In the genomic region with DNA sequence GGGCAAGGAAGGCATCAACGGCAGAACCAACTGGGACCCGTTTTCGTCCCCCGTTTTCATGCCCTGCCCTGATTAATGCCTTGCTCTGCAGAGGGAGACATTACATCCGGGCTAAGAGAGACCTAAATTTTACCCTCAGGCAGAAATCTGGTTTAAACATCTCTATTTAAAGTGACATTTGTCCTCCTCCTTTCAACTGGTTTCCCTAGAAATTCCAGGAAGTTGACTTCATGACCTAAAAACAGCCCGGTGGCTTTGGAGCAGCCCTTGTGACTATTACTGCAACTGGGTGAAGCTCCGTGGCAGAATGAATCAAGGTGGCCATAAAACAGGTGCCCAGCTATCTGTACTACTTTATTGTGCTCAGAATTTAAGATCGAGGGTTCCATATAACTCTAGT, we compare ENCODE assay signal across 13 mouse cellular contexts. TPM values are rescaled to one million over a fixed set of nuclear protein-coding genes. Genes with fewer than 3 reads are reported as not detected.
DNase-seq lines count a peak whose midpoint lies in the region; ATAC-seq and TF ChIP-seq lines count a peak whose summit lies in the region.
"Had no signal": no experiment of that assay in that cellular context is flagged by ENCODE, and none has a peak within 500 bp of the region (broad histone marks: within the 10 kb centered on the region; RNA-seq: fewer than 3 reads in every experiment).

No protein-coding gene starts in this region.

- no peaks in the 10 kb centered on the region for H3K27me3 ChIP-seq in intestine, embryonic 16.5 days (replicated peaks; ENCODE audit: control insufficient read depth, insufficient read depth, low read length)
- H3K27me3 ChIP-seq in intestine, embryonic 15.5 days (replicated peaks): no peaks in the 10 kb centered on the region
- no peaks in the 10 kb centered on the region for H3K27me3 ChIP-seq in embryonic facial prominence, embryonic 12.5 days
- H3K27me3 ChIP-seq in heart, embryonic 13.5 days (replicated peaks): no peaks in the 10 kb centered on the region
- H3K27me3 ChIP-seq in midbrain, embryonic 12.5 days: 0 out of 2 replicates have a peak, but pooled peaks cover 4% of the 10 kb centered on the region
- H3K27me3 ChIP-seq: forebrain, embryonic 13.5 days had no signal

- no peak for TF ChIP-seq CTCF in left cerebral cortex, adult 2 months (IDR thresholded peaks at IDR 0.05)

- peaks cover 29% of the 10 kb centered on the region for H3K4me1 ChIP-seq in intestine, embryonic 16.5 days (ENCODE audit: control insufficient read depth, insufficient read depth, low read length)
- peaks cover 21% of the 10 kb centered on the region for H3K4me1 ChIP-seq in intestine, embryonic 15.5 days (replicated peaks)
- peaks cover 63% of the 10 kb centered on the region for H3K4me1 ChIP-seq in embryonic facial prominence, embryonic 12.5 days
- peaks cover 82% of the 10 kb centered on the region for H3K4me1 ChIP-seq in heart, embryonic 13.5 days
- H3K4me1 ChIP-seq in midbrain, embryonic 12.5 days: peaks cover 57% of the 10 kb centered on the region

- no peak for DNase-seq in left cerebral cortex, adult 2 months (ENCODE audit: extremely low spot score in 1 of 2, low spot score in 2 of 2)
- no peak for DNase-seq in retina, embryonic 14.5 days (ENCODE audit: low spot score)
- no peak for DNase-seq in layer of hippocampus, adult 18-20 months (ENCODE audit: low spot score in 2 of 2)
- DNase-seq: cerebellum, postnatal 10 days; lung, embryonic 14.5 days; thymus, adult 2 months had no signal

- ATAC-seq in intestine, embryonic 16.5 days: peak; percentile 31; the same call in 1 of the 2 replicates
- ATAC-seq in intestine, embryonic 15.5 days: no peak
- no peak for ATAC-seq in embryonic facial prominence, embryonic 12.5 days (ENCODE audit: insufficient number of reproducible peaks, insufficient read depth, low FRiP score, low TSS enrichment)
- no peak for ATAC-seq in heart, embryonic 13.5 days (ENCODE audit: extremely low read depth, insufficient number of reproducible peaks, low FRiP score, low TSS enrichment)
- ATAC-seq in midbrain, embryonic 12.5 days (ENCODE audit: low FRiP score, low read depth): no peak
- ATAC-seq: CD4-positive, CD25-positive, alpha-beta regulatory T cell, adult 4 months; forebrain, embryonic 13.5 days had no signal

- no peak overlapping the region for H3K4me2 ChIP-seq in intestine, embryonic 16.5 days (ENCODE audit: low read depth, low read length)
- no peak overlapping the region; the same call in 1 of the 2 replicates for H3K4me2 ChIP-seq in intestine, embryonic 15.5 days (replicated peaks)
- peak overlapping the region; percentile 29 for H3K4me2 ChIP-seq in embryonic facial prominence, embryonic 12.5 days (replicated peaks)
- peak overlapping the region; percentile 53 for H3K4me2 ChIP-seq in heart, embryonic 13.5 days
- H3K4me2 ChIP-seq in midbrain, embryonic 12.5 days (replicated peaks): peak overlapping the region; percentile 3; the same call in 1 of the 2 replicates
- H3K4me2 ChIP-seq: forebrain, embryonic 13.5 days; lung, embryonic 14.5 days had no signal

- no peak overlapping the region for H3K9ac ChIP-seq in intestine, embryonic 16.5 days (ENCODE audit: low read depth, low read length)
- no peak overlapping the region for H3K9ac ChIP-seq in intestine, embryonic 15.5 days
- H3K9ac ChIP-seq in embryonic facial prominence, embryonic 12.5 days: no peak overlapping the region
- peak overlapping the region; percentile 28; the same call in 1 of the 2 replicates for H3K9ac ChIP-seq in heart, embryonic 13.5 days
- no peak overlapping the region for H3K9ac ChIP-seq in midbrain, embryonic 12.5 days (replicated peaks)
- H3K9ac ChIP-seq: forebrain, embryonic 13.5 days; lung, embryonic 14.5 days had no signal

- no peaks in the 10 kb centered on the region for H3K9me3 ChIP-seq in intestine, embryonic 16.5 days (ENCODE audit: control insufficient read depth, low read length)
- no peaks in the 10 kb centered on the region for H3K9me3 ChIP-seq in intestine, embryonic 15.5 days
- H3K9me3 ChIP-seq in embryonic facial prominence, embryonic 12.5 days: no peaks in the 10 kb centered on the region
- H3K9me3 ChIP-seq in heart, embryonic 13.5 days: no peaks in the 10 kb centered on the region
- no peaks in the 10 kb centered on the region for H3K9me3 ChIP-seq in midbrain, embryonic 12.5 days
- H3K9me3 ChIP-seq: forebrain, embryonic 13.5 days had no signal

- intact Hi-C loops in left cerebral cortex, adult 2 months (cut with DNase I): no loop called here

- no peaks in the 10 kb centered on the region for H3K36me3 ChIP-seq in intestine, embryonic 16.5 days (ENCODE audit: control insufficient read depth, insufficient read depth, low read length)
- H3K36me3 ChIP-seq in intestine, embryonic 15.5 days: no peaks in the 10 kb centered on the region
- H3K36me3 ChIP-seq in embryonic facial prominence, embryonic 12.5 days: no peaks in the 10 kb centered on the region
- no peaks in the 10 kb centered on the region for H3K36me3 ChIP-seq in heart, embryonic 13.5 days
- H3K36me3 ChIP-seq in midbrain, embryonic 12.5 days: no peaks in the 10 kb centered on the region

- WGBS in intestine, embryonic 16.5 days: 67% methylated on average over 8 of the region's 8 CpGs
- WGBS in intestine, embryonic 15.5 days: 52% methylated on average over 8 of the region's 8 CpGs
- 19% methylated on average over 8 of the region's 8 CpGs for WGBS in embryonic facial prominence, embryonic 12.5 days
- 39% methylated on average over 8 of the region's 8 CpGs for WGBS in heart, embryonic 13.5 days
- WGBS in midbrain, embryonic 12.5 days: 72% methylated on average over 8 of the region's 8 CpGs

- H3K4me3 ChIP-seq in intestine, embryonic 16.5 days (ENCODE audit: low read length): no peak overlapping the region
- H3K4me3 ChIP-seq in intestine, embryonic 15.5 days (replicated peaks): no peak overlapping the region
- no peak overlapping the region for H3K4me3 ChIP-seq in embryonic facial prominence, embryonic 12.5 days
- 0 out of 2 replicates have a peak overlapping the region, but pooled peaks have one; percentile 3 for H3K4me3 ChIP-seq in heart, embryonic 13.5 days
- no peak overlapping the region for H3K4me3 ChIP-seq in midbrain, embryonic 12.5 days
- no peak overlapping the region for H3K4me3 ChIP-seq in left cerebral cortex, adult 2 months
- H3K4me3 ChIP-seq: forebrain, embryonic 13.5 days had no signal

- H3K27ac ChIP-seq in intestine, embryonic 16.5 days (ENCODE audit: low read length): no peak overlapping the region
- H3K27ac ChIP-seq in intestine, embryonic 15.5 days: no peak overlapping the region
- no peak overlapping the region for H3K27ac ChIP-seq in embryonic facial prominence, embryonic 12.5 days
- H3K27ac ChIP-seq in heart, embryonic 13.5 days (replicated peaks): no peak overlapping the region
- no peak overlapping the region for H3K27ac ChIP-seq in midbrain, embryonic 12.5 days (replicated peaks)
- H3K27ac ChIP-seq in left cerebral cortex, adult 2 months: no peak overlapping the region
- H3K27ac ChIP-seq: forebrain, embryonic 13.5 days had no signal

RNA-seq across cellular contexts. Expression of a gene that starts 8.6 kb away (rescaled TPM):
- polyA plus RNA-seq in intestine, embryonic 16.5 days (2015; fragmentation: Nextera tagmentation; extraction: Ambion mirVana): 24.4 and 26.8 TPM in 2 replicates
- 38.6 and 38.9 TPM in 2 replicates for polyA plus RNA-seq in intestine, embryonic 15.5 days (2015; fragmentation: Nextera tagmentation; extraction: Ambion mirVana)
- polyA plus RNA-seq in embryonic facial prominence, embryonic 12.5 days (2016; fragmentation: Nextera tagmentation; extraction: Ambion mirVana): 134 and 141 TPM in 2 replicates
- polyA plus RNA-seq in heart, embryonic 13.5 days (2015; fragmentation: Nextera tagmentation; extraction: Ambion mirVana): 32.6 and 34.4 TPM in 2 replicates
- polyA plus RNA-seq in midbrain, embryonic 12.5 days (2016; fragmentation: Nextera tagmentation; extraction: Ambion mirVana): 149 and 152 TPM in 2 replicates
- 100 to 1,000 TPM; 122 to 126 TPM for total RNA-seq in left cerebral cortex, adult 2 months (2021)
- 10 to 100 TPM; 59.6 to 60.6 TPM for total RNA-seq in layer of hippocampus, adult 18-20 months (2021)
- polyA plus RNA-seq: CD4-positive, CD25-positive, alpha-beta regulatory T cell, adult 4 months had no signal

Comparison
In these comparisons a context has a peak if more than half of its experiments do, and no peak if none do; other contexts are left out.
1. H3K4me2 ChIP-seq: peak in embryonic facial prominence, embryonic 12.5 days (single experiment), heart, embryonic 13.5 days (single experiment) and midbrain, embryonic 12.5 days (single experiment); none in intestine, embryonic 16.5 days (single experiment) and intestine, embryonic 15.5 days (single experiment).